Mouse (Mus musculus): ENCODE data around the gene Fundc2. TPM values are rescaled to one million over a fixed set of nuclear protein-coding genes. Genes with fewer than 3 reads are reported as not detected.

The Fundc2 gene
- 10 to 100 TPM; 13.7 to 18.2 TPM for total RNA-seq (2023)

DNA sequence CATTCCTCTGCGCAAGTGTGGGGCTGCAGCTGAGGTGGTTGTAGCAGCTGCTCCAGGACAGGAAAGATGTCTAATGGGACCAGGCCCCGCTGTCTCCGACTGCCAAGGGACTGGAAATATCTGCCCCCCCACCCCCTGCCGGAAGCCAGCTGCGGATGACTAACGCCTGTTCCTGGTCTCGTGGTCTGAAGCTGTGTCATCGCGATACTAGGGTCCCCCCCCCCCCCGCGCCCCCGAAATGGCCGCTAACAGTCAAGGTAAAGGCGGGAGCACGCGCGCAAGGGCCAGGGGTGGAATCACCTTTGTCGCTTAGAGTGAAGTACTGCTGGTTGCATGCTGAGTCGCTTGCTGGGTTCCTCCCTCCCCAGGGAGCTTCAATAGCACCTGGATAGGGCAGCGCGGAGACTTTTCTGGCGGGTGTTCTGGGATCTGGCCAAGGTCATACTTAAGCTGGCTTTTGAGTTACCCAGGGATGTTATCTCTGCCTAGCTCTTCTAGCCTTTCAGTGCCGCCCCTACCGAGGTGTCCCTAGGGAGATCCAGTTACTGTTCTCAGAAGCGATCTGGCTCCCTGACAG, at the start of gene Fundc2, which contains the start of gene F8:
Fundc2 (plus strand) TSS at position 205 of the 577 bp plus-strand sequence.
F8 (minus strand) TSS at position 421 of the 577 bp plus-strand sequence.

DNA sequence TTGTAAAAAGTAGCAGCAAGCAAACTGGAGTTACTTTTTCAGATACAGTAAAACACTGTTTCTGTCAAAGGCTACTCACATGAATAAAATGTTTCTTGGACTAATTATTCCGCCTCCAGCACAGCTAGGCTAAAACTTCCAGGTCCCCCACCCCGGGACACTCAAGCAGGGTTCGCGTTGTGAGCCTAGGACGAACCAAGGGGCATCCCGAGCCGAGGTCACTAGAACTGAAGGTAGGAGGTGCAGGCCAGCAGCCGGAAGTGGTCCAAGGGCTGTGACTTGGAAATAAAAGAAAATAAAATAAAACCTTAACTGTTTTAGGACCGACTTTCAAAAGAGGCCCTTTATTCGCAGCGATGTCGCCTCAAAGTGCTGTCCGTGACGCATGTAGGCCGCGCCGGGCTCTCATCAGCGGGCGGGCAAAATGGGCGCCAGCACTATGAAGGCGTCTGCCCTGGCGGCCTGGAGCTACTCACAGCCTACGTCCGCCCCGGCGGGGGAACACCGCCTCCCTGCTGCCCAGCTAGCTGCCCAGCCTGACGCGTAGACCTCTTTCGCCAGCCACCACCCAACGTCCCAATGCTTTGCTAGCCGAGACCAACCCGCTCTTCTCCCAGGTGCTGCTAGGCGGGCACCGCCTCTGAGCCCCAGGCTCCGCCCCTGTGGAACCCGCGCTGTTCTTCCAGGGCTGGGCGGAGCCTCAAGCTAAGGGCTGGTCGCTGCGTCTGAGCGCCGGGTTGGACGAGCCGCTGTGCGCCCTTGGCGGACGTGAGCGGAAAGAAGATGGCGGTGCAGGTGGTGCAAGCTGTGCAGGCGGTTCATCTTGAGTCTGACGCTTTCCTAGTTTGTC, 34.0 kb downstream of the Fundc2 start, which contains the start of the genes Cmc4, Mtcp1 and Brcc3:
Cmc4 (minus strand) TSS at position 649 of the 850 bp plus-strand sequence.
Mtcp1 (minus strand) TSS at position 653 of the 850 bp plus-strand sequence.
Brcc3 (plus strand) TSS at position 693 of the 850 bp plus-strand sequence.

Other genes starting within 250 kb of the Fundc2 start
- not detected for gene Smim9, start 218.6 kb upstream of the Fundc2 start, total RNA-seq (2023)
- under 1 TPM; 0.10 to 0.12 TPM for gene F8, start 216 bp downstream of the Fundc2 start, total RNA-seq (2023)
- 1 to 10 TPM; 5.7 to 6.7 TPM for gene Cmc4, start 34.2 kb downstream of the Fundc2 start, total RNA-seq (2023)
- 1 to 10 TPM; 5.9 to 7.4 TPM for gene Mtcp1, start 34.2 kb downstream of the Fundc2 start, total RNA-seq (2023)
- gene Brcc3, start 34.2 kb downstream of the Fundc2 start, total RNA-seq (2023): 10 to 100 TPM; 16.5 to 17.9 TPM
- gene Vbp1, start 131.9 kb downstream of the Fundc2 start, total RNA-seq (2023): 10 to 100 TPM; 41.1 to 46.3 TPM
- gene Rab39b, start 195.8 kb downstream of the Fundc2 start, total RNA-seq (2023): not detected

All from monocyte, adult 59 days (primary cell).